Mouse (Mus musculus) stomach, postnatal 0 days (tissue): ENCODE results near the gene Utrn. TPM values are rescaled to one million over a fixed set of nuclear protein-coding genes. Genes with fewer than 3 reads are reported as not detected.

ENCODE experiments used
- ATAC-seq: fragments of 200-750 bp; cut with Nextera tagmentation; 2 replicates; pipeline ENCODE4 v1.8.0; 2017; ENCODE audit not compliant: low FRiP score, low TSS enrichment
- DNase-seq: peaks from one replicate; pipeline ENCODE4 v3.0.0-alpha.2; 2016; ENCODE audit warnings: low spot score
- H3K27ac ChIP-seq: fragments of 300-500 bp; sonication (generic); replicated peaks from 2 replicates; pipeline ENCODE4 v1.5.1; 2014; ENCODE audit warnings: mild to moderate bottlenecking, control low read depth
- H3K27me3 ChIP-seq: fragments of 300-500 bp; sonication (generic); 2 replicates; pipeline ENCODE4 v1.6.1; 2014; ENCODE audit warnings: low read length; ENCODE audit not compliant: control insufficient read depth, insufficient read depth
- H3K36me3 ChIP-seq: fragments of 300-500 bp; sonication (generic); 2 replicates; pipeline ENCODE4 v1.6.1; 2014; ENCODE audit warnings: low read length, mixed read lengths; ENCODE audit not compliant: control insufficient read depth, insufficient read depth
- H3K4me1 ChIP-seq: fragments of 300-500 bp; sonication (generic); replicated peaks from 2 replicates; pipeline ENCODE4 v1.6.1; 2014; ENCODE audit warnings: antibody characterized with exemption; ENCODE audit not compliant: control insufficient read depth, insufficient read depth
- H3K4me2 ChIP-seq: fragments of 300-500 bp; sonication (generic); replicated peaks from 2 replicates; pipeline ENCODE4 v1.6.1; 2014; ENCODE audit warnings: low read depth, mild to moderate bottlenecking, control low read depth, moderate library complexity
- H3K4me3 ChIP-seq: fragments of 300-500 bp; sonication (generic); 2 replicates; pipeline ENCODE4 v1.5.1; 2014; ENCODE audit warnings: low read depth, low read length, control low read depth
- H3K9ac ChIP-seq: fragments of 300-500 bp; sonication (generic); 2 replicates; pipeline ENCODE4 v1.6.1; 2014; ENCODE audit warnings: mild to moderate bottlenecking, low read length, control low read depth, mixed read lengths
- H3K9me3 ChIP-seq: fragments of 300-500 bp; sonication (generic); 2 replicates; pipeline ENCODE4 v1.6.1; 2016; ENCODE audit warnings: low read length; ENCODE audit not compliant: control insufficient read depth
- CTCF ChIP-seq: IDR thresholded peaks from 2 replicates; pipeline ENCODE4 v1.5.1; 2016; ENCODE audit warnings: antibody characterized with exemption, low read depth, mild to moderate bottlenecking, moderate library complexity
- EP300 ChIP-seq: optimal IDR thresholded peaks from 2 replicates; pipeline ENCODE3; 2016; ENCODE audit warnings: antibody characterized with exemption
- WGBS: fragments of 180-500 bp; shearing (Covaris S2); extraction: QIAGEN DNeasy Blood & Tissue Kit; methylation state at CpG from one replicate; pipeline ENCODE4 v1.1.7; 2014; 5-methylcytosine and 5-hydroxymethylcytosine counted together
- polyA plus RNA-seq: library from polyadenylated mRNA; unstranded; fragments of >200 nt; fragmentation: Nextera tagmentation; extraction: Ambion mirVana; gene quantifications from 2 replicates; pipeline ENCODE4 v1.2.1, GENCODE M21; 2015

The Utrn gene
- polyA plus RNA-seq, 1 experiment from 2014 or later: 40.4 TPM

- Histone ChIP-seq H3K9me3 (no peaks in the 10 kb centered on the region), H3K27me3 (no peaks in the 10 kb centered on the region), H3K4me1 (no peaks in the 10 kb centered on the region), H3K27ac (no peak overlapping the region), H3K4me2 (no peak overlapping the region), H3K9ac (no peak overlapping the region), H3K36me3 (no peaks in the 10 kb centered on the region), H3K4me3 (no peak overlapping the region)
- ATAC-seq (no peak), DNase-seq (no peak)
- 61% methylated on average over 2 of the region's 2 CpGs for WGBS
- TF ChIP-seq EP300 (no peak), CTCF (no peak)
Observed at GRCm38 (mm10) chr10:12554090-12554718, 315.0 kb downstream of the Utrn start.

GRCm38 (mm10) chr10:12552890-12553278 is 316.3 kb downstream of the Utrn start:
- no peaks in the 10 kb centered on the region for H3K27me3 ChIP-seq
- TF ChIP-seq EP300 (no peak), CTCF (no peak)
- no peak for DNase-seq
- no peak overlapping the region for H3K27ac ChIP-seq
- no peak for ATAC-seq
- H3K9me3 ChIP-seq: no peaks in the 10 kb centered on the region
- no peaks in the 10 kb centered on the region; the same call in 1 of the 2 replicates for H3K4me1 ChIP-seq
- H3K36me3 ChIP-seq: no peaks in the 10 kb centered on the region
- 75% methylated on average over 5 of the region's 5 CpGs for WGBS
- no peak overlapping the region for H3K9ac ChIP-seq
- H3K4me3 ChIP-seq: no peak overlapping the region
- H3K4me2 ChIP-seq: no peak overlapping the region

- Histone ChIP-seq H3K9ac (no peak overlapping the region), H3K27me3 (no peaks in the 10 kb centered on the region), H3K27ac (no peak overlapping the region), H3K36me3 (no peaks in the 10 kb centered on the region), H3K4me1 (no peaks in the 10 kb centered on the region; the same call in 1 of the 2 replicates), H3K4me3 (no peak overlapping the region), H3K4me2 (no peak overlapping the region), H3K9me3 (no peaks in the 10 kb centered on the region)
- TF ChIP-seq EP300: no peak
- no peak for TF ChIP-seq CTCF
- DNase-seq (no peak), ATAC-seq (no peak)
- 63% methylated on average over 11 of the region's 11 CpGs for WGBS
Observed at GRCm38 (mm10) chr10:12552196-12552889, 316.8 kb downstream of the Utrn start.

- ATAC-seq (no peak), DNase-seq (no peak)
- WGBS: 59% methylated on average over 5 of the region's 5 CpGs
- Histone ChIP-seq H3K27me3 (no peaks in the 10 kb centered on the region), H3K27ac (no peak overlapping the region), H3K9me3 (no peaks in the 10 kb centered on the region), H3K9ac (no peak overlapping the region), H3K4me1 (no peaks in the 10 kb centered on the region; the same call in 1 of the 2 replicates), H3K4me2 (no peak overlapping the region), H3K4me3 (no peak overlapping the region), H3K36me3 (no peaks in the 10 kb centered on the region)
- TF ChIP-seq CTCF (no peak), EP300 (no peak)
Observed at GRCm38 (mm10) chr10:12551735-12552134, 317.4 kb downstream of the Utrn start.

GRCm38 (mm10) chr10:12549945-12550540 is 319.1 kb downstream of the Utrn start:
- no peaks in the 10 kb centered on the region for H3K36me3 ChIP-seq
- no peak overlapping the region for H3K4me2 ChIP-seq
- ATAC-seq (no peak), DNase-seq (peak; percentile 33)
- 45% methylated on average over 1 of the region's 1 CpGs for WGBS
- no peak overlapping the region for H3K4me3 ChIP-seq
- no peak for TF ChIP-seq CTCF
- TF ChIP-seq EP300: no peak
- no peaks in the 10 kb centered on the region for H3K27me3 ChIP-seq
- H3K9ac ChIP-seq: no peak overlapping the region
- no peaks in the 10 kb centered on the region; the same call in 1 of the 2 replicates for H3K4me1 ChIP-seq
- no peaks in the 10 kb centered on the region for H3K9me3 ChIP-seq
- H3K27ac ChIP-seq: no peak overlapping the region

- H3K36me3 ChIP-seq: no peaks in the 10 kb centered on the region
- peak overlapping the region; percentile 63; the same call in 1 of the 2 replicates for H3K4me2 ChIP-seq
- H3K9me3 ChIP-seq: no peaks in the 10 kb centered on the region
- no peak overlapping the region for H3K4me3 ChIP-seq
- H3K4me1 ChIP-seq: no peaks in the 10 kb centered on the region; the same call in 1 of the 2 replicates
- no peak for TF ChIP-seq EP300
- DNase-seq (no peak), ATAC-seq (no peak)
- 37% methylated on average over 5 of the region's 5 CpGs for WGBS
- H3K9ac ChIP-seq: no peak overlapping the region
- no peaks in the 10 kb centered on the region for H3K27me3 ChIP-seq
- H3K27ac ChIP-seq: no peak overlapping the region
Observed at GRCm38 (mm10) chr10:12549261-12549660, 319.9 kb downstream of the Utrn start.
